Mouse (Mus musculus) heart, postnatal 4 days (tissue): Measurements from ENCODE around the gene Fgfr2. TPM values are rescaled to one million over a fixed set of nuclear protein-coding genes. Genes with fewer than 3 reads are reported as not detected.

ENCODE experiments used
- DNase-seq: peaks from one replicate; pipeline ENCODE4 v3.0.0; 2021
- total RNA-seq, 2 experiments: library from RNA; stranded (reverse); gene quantifications; 2 replicates each; pipeline ENCODE4 v1.2.3; 2021

Fgfr2 gene
- total RNA-seq, 2 experiments from 2014 or later = 10.2 to 10.6 TPM

DNA sequence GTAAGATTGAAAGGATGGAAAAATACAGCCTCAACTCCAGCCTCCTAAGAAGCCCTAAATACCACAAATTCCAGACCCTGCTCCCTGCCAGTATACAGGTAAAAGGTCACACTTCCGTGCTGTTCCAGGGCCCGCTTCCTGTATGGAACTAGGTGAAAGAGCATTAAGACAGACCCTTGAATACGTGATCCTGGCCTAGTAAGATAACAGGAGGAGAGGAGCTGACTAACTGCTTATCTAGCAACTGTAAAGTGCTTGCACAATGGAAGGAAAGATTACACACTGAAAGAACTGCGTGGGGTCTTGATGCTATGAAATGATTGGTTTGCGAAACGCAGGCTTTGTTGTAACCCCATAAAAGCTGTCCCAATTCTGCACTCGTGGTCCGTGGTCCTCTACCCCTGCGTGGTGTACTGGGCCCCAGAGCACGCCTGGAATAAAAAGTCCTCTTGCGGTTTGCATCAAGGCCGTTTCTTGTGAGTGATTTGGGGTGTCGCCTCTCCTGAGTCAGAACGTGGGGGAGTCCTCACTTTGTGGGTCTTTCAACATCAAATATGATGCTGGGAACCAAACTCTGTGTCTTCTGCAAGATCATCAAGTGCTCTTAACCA is 2602.2 kb downstream of the Fgfr2 start:
- DNase-seq = no peak

DNA sequence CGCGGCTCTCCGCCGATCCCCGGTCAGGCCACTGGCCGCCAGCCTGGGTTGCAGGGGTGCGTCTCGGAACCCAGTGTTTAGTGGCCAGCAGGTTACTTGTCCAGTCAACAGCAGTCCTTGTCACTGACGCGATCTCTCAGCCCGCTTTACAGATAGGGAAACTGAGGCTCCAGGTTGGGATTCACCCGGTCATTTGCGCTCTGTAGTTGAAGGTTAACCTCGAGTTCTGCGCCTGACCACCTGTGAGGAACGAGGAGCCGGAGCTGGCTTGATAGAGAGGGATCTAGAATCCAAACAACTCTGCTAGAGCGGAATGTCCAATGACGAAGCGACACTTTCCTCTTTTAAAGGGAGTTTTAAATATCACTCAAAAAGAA is 2603.1 kb downstream of the Fgfr2 start, which contains the start of gene Ate1:
Gene Ate1, minus strand, starts transcription at position 321 of the 377 bp plus-strand sequence.
- no peak for DNase-seq

DNA sequence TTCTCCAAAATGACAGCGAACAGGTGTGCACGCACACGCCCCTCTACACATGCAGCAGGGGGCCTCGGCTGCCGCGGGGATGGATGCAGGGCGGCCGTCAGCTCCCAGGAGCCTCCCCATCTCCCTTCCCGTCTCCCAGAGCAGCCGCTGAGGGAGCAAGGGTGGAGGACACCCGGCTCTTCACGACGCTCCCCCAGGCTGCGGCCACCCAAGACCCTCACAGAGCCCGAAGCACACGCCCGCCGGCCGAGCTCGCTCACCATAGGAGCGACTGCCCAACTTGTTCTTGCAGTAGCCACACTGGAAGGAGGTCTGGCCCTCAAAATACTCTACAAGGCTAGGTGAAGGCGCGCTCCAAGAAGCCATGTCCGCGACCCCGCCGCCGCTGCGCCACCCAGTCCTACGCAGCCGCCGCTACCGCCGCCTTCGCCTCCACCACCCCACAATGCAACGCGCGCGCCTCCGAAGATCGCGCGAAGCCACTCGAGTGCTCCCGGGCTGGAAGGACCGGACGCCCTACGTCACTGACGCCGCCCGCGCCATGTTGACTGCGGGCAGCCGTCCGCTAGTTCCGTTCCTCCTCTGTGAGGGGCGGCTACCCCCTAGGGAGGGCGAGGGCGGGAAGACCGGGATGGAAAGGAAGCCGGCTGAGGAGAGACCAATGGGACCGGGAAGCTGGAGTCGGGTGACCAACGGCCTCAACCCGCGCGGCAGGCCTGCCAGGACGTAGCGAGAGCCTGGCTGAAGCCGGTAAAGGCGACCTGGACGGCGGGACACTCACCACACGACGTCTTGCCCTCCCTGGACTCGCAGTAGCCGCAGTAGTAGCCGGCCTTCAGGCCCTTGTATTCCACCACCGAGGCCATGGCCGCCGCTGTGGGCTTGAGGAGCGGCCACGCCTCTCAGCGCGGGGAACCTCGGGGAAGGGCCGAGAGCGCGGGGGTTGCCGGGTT is 2603.8 kb downstream of the Fgfr2 start:
- peak; percentile 99 for DNase-seq

DNA sequence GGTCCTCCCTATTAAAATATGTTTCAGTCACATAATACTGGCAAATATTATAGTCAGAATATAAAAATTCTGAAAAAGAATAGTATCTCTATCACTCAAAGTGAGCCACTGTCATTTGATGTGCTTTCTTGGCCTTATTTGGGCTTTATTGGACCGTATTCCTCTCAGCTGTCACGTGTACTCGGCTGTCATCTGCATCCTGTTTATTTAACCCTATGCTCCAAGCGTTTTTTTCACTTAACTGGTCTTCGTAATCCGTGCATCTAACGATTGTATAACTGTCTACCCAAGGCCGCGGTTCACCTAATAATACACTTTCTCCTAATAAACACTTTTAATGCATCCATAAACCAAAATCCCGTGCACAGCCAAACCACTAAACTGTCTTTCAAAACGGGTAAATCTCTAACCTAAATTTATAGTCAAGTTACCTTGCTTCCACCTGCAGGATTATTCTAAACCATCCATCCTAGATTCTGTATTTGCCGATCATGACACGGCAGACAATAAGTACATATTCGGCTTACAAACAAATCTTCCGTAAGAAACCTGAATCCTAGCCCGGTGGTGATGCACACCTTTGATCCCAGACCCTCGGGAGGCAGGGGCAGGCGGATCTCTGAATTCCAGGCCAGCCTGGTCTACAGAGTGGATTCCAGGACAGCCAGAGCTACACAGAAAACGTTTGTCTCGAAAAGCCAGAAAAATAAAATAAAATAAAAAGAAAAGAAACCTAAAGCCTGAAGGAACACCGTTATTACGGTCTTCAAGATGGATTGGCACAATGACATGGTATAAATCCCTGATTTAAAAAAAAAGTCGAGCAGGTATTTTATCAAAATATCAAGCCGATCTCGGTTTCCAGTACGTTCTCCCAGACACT is 2604.7 kb downstream of the Fgfr2 start:
- no peak for DNase-seq

DNA sequence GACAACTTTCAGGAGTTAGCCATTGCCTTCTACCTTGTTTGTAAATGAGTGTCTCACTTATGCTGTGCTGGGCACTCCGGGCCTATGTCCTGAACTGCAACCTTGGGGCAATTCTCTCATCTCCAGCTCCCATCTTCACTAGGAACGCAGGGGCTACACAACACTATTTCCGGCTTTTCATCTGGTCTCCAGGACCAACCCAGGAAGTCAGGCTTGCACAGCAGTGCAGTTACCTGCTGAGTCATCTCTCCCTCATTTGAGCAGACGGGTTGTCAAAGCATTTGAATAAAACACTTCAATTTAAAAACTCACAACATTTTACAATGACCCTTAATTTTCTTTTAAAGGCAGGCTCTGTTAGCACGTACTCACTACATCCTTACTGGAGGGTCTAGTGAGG is 2612.9 kb downstream of the Fgfr2 start:
- DNase-seq = no peak

DNA sequence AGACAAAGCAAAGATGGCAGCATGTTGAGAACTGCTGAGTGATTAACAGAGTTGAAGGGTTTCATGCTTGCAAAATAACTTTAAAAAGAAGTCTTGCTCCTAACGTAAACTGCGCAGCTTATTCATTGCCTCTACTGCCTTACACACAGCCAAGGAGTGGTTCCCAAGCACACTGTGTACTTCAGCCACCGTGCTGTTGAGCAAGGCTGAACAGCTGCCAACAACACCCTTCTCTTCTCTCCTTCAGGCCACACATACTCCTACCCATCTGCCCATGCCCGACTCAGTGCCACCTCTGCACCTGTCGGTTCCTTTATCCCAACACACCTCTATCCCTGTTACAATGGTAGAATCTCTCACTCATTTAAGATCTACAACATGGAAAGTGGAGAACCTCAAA is 2620.1 kb downstream of the Fgfr2 start:
- no peak for DNase-seq

DNA sequence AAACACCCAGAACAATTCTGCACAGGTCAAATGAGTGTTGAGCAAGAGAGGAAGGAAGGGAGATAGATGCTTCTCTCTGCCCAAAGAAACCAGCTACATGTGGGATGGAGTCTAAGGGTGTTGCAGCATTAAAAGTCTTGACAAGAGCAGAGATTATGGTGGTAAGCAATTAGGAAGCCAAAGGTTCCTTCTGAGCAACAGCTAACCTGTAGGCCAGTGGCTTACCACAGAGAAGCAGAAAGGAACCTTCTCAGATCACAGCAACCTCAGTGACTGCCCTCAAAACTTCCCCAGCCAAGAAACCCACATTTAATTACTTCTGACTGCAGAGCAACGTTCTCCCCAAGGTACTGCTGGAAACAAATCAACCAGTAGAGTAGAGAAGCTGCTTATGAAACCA is 2621.7 kb downstream of the Fgfr2 start:
- no peak for DNase-seq

DNA sequence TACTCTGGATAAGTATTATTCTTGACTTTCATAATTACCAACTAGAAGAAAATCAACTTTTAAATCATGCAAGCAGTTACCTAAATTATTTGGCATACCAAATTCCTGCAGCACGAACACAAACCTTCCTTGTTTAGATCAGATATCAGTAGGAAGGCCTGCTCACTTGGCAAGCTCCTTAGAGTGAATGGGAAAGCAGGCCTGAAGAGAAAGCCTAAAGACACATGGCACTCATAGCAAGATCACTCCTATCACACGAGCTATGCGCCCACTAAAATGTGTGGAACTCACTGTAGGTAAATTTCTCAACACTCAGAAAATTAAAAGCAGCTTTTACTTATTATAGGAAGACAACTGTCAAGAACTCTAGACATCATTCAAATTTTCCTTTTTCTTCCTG is 2629.8 kb downstream of the Fgfr2 start:
- no peak for DNase-seq

DNA sequence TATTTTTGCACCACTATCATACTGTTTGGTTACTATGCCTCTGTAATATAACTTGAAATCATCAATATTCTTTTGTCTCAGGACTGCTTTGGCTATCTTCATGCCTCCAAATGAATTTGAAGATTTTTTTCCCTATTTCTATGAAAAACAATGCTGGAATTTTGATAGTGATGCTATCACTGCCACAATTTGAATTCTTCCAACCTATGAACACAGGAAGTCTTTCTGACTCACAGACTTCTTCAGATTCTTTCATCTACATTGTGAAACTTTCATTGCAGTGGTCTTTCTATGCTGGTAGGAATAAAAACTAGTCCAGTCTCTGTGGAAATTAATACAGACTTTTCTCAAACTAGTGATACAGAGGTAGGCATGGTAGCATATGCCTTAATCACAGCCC is 2631.1 kb downstream of the Fgfr2 start:
- no peak for DNase-seq

DNA sequence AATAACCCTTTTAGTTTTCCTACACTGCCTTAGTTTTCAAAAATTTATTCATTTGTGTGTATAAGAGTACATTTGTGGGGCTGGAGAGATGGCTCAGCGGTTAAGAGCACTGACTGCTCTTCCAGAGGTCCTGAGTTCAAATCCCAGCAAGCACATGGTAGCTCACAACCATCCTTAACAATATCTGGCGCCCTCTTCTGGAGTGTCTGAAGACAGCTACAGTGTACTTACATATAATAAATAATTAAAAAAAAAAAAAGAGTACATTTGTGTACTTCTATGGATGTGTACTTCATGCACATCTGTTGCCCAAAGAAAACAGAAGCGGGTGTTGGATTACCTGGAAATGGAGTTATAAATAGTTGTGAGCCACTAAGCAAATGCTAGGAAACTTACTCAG is 2644.1 kb downstream of the Fgfr2 start:
- DNase-seq = peak; percentile 13

DNA sequence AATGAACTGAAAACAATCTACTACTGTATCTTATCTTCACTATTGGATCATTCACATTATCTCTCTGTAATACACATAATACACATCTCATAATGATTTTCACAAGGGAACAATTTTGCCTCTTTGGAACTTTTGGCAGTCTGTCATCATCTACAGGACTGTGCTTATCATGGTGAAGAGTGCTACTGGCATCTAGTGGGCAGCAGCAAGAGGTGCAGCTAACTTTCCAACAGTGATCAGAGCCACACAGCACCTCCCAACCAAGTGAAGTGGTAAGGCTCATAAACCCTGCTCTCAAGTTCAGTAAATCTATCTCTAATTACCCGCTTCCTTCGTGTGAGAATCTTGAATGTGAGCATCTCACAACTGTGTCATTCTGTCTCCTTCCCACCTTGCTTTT is 2647.2 kb downstream of the Fgfr2 start:
- peak; percentile 48 for DNase-seq

DNA sequence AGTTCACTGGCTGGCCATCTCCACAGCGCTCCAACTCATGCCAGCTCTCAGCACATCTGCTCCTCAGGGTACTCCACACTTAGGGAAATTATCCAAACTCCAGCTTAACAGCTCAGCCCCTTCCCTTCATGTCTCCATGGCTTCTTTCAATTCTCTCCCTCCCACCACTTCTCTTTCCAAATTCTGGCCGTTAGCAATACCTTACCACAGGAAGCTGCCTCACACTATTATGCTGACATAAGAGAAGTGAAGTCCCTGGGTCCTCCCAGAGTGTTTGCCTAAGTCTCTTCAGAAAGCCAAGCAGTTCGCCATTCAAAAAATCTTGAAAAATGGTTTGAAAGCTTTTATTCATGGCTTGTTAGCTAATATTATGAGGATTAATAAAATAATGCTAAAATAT is 2649.3 kb downstream of the Fgfr2 start:
- no peak for DNase-seq

DNA sequence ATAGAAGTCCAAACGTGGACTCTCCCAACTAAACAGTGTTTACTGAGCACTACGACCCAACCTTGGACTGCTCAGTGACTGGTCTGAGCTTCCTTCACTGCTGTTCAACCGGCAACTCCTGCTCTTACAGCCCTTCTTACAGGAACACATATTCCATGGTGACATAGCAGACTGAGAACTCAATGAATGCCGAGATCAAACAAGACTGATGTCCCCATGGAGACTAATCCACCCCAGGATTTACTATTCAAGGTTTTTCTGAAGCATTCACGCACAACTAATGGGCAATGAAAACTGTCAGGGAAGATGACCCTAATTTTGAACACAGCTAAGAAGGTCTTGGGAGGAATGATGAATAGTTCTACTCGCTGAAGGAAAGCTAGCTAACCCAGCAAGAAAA is 2650.5 kb downstream of the Fgfr2 start:
- DNase-seq = no peak

DNA sequence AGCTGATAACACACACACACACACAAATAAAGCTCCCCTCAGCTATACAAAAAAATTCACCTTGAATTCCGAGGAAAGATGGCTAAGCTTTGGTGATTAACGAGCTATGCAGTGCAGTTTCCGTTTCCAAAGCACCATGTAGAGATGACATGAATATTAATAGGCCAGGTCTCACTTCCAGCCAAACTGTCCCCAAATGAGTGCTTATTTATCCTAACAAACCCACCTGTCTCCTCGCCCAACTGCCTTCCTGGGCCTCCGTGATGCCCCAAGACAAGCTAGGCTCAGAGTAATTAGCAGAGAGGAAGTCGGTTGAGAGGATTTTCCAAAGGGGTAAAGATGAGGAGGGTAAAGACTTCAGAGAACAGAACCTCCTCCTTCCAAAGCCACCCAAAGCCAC is 2652.1 kb downstream of the Fgfr2 start:
- DNase-seq = no peak

DNA sequence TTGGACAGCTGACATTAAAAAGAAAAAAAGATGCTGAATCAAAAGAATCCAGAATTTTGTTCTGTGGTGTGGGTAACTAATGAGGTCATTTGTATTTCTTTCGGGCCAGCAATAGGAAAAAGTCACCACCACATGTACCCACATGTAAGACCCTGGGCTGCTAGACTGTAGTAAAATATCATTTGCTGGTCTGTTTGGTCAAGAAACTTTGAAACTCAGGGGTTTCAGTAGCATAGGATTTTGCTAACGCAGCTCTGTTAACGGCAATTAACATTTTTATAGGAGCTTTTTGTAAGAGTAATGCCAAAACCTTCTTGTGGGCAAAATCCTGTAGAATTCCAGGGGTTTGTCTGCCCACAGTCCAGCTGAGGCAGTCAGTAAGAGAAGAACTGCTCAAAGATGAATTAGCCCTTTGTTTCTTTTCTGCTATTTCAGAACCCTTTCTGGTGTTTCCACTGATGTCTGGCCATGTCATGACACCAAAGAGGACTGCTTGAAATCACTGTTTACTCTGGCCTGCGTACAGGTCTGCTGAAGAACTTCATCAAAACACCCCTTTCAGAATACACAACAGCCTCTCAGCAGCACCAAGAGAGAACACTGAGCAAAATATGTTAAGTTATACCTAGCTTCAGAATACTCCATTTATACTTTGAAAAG is 2667.4 kb downstream of the Fgfr2 start:
- no peak for DNase-seq

DNA sequence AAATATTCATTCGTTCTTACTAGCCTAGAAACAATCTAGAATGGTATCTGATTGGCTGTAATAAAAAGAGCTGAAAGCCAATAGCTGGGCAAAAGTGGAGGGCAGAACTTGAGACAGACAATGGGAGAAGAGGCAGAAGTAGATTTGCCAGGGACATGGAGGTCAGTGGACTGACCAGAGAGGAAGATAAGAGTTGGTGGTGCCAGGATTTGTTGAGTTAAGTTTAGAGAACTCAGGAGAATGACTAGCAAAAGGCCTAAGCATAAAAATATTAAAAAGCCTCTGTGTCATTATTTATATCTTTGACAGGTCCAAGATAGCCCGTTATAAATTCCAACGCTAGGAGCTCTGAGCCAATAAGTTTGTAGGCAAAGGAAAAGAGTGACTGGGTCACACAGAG is 2668.9 kb downstream of the Fgfr2 start:
- DNase-seq = no peak

DNA sequence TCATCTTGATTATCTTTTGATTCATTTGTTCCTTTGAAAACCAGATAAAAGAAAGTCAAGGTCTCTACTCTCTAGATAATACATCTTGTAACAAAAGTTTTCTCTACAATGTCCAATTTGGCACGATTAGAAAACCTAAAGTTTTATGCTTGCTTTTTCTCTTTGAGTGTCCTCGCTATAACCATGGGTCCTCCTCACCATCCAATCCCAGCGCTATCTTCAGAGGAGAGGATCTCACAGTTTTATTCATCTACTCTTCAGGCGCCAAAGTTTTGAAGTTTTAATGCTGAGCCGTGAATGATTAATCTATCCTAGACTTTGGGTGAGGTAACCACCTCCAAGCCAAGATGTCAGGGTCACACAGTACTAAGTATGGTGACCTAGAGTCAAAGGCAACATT is 2687.4 kb downstream of the Fgfr2 start:
- DNase-seq = no peak

DNA sequence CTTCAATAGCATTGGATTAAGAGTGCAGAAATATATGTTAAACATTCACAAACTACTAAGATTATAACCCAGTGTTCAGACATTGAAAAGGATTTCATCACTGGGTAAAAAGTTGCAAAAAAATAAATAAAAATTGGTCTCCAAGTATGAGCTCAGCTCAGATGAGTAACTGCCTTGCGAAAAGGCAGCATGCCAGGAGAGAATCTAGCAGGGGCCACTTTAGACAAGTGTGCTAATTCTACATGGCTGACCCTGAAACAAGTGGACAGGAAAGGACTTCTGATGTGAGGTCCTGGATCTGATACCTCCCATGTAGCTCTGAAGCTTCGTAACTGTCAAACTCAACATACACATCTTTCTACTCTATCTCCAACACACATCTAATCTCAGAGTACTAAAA is 2691.0 kb downstream of the Fgfr2 start:
- peak; percentile 18 for DNase-seq

DNA sequence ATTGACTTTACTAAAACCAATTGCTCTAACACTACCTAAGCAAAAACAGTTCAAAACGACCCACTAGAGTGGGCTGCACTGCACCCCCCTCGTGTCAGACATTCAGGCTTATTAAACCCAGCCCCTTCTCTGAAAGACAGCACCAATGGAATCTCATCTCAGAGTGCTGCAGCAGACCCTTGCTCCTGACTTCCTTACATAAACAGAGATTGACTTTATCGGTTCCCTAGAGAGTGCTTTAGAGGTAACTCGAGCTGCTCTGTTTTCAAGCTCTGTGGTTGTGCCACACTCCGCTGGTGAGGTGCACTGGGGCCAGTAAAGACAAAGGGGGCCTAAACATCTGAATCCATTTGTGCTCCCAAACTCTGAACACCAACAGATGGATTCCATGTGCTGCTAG is 2696.6 kb downstream of the Fgfr2 start:
- no peak for DNase-seq

DNA sequence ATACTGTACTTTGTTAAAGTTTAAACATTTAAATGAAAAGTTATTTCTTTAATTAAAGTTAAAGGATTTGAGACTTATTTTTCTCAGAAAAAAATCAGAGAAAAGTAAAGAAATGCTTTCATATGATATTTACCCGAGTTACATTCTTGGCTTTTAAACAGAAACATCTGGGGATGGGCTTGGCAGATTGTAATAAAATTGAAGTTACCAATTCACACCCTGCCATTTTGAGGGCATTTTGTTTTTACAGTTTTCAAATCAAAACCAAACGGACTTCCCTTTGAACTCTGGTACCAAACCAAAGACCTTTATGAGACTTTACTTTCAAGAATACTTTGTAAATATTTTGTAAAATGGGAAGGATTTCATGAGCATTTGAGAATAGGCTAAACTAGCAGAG is 2697.2 kb downstream of the Fgfr2 start:
- no peak for DNase-seq

DNA sequence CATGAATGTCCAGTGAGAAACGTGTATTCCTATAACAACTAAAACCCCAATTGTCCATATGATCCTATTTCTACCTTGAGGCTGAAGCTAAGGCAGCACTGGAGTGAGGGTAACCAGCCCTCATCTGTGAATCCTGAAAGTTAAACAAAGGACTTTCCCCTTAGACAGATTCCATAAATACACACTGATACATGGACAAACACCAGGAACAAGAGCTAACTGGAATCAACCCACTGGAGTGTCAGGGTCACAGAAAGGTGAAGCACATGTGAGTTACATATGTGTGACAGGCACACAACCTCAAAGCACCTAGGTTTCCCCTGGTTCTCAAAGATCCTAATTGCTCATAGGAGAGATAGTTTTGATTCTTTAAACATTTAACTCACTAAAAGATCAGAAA is 2703.2 kb downstream of the Fgfr2 start:
- no peak for DNase-seq

DNA sequence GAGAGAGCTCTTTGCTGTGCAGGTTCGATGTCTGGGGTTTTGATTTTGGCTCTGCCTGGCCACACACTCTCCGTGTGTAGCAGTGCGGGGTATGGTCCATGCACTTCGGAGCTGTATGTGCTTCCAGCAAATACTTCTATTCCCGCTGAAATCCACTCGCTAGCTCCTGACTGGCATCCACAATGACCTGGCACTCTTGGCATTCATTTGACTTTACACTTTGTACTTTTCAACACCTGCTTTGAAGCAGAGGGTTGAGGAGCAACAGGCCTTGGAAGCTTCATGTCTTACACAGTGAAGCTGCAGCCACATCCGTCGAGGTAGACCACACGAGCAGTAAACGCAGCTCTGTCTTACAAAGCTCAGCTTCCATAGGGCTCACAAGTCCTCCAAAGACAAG is 2715.5 kb downstream of the Fgfr2 start:
- DNase-seq = peak; percentile 18

DNA sequence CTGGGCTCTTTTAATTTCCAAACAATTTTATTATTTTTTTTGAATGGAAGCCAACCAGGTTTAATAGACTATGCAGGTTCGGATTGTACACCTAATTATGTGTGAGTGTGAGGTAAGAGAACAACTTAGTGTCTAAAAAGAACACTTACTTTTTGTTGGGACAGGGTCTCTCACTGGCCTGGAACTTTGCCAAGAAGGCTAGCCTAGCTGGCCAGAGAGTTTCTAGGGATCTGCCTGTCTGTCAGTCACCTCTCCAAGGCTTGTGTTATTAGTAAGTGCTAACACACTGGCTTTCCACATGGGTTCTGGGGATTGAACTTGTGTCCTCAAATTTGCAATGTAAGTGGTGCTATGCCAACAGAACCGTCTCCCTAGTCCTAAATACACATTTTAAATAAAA is 2719.8 kb downstream of the Fgfr2 start:
- no peak for DNase-seq
